Mouse (Mus musculus): ENCODE data around the gene Cyp2a4. TPM values are rescaled to one million over a fixed set of nuclear protein-coding genes. Genes with fewer than 3 reads are reported as not detected.
"Not testable (repeated sequence)": the region's sequence is repeated elsewhere in the genome, so short reads cannot be mapped to it uniquely, and the experiment has no call there.

Cyp2a4 gene
- polyA plus RNA-seq (2012; rRNA removed) = 0.66 TPM in 1 of 2 replicates, not detected in the other

- H3K27ac ChIP-seq (ENCODE audit: control insufficient read depth, insufficient read depth, low read length); H3K36me3 ChIP-seq (ENCODE audit: control insufficient read depth, insufficient read depth, low read length); DNase-seq; H3K4me3 ChIP-seq (ENCODE audit: control insufficient read depth, insufficient read depth, low read length); H3K27me3 ChIP-seq (ENCODE audit: control insufficient read depth, insufficient read depth, low read length); H3K4me1 ChIP-seq (replicated peaks; ENCODE audit: control insufficient read depth, insufficient read depth, low read length): not testable (repeated sequence)
- 57% methylated on average over 2 of the region's 2 CpGs for WGBS
These were observed at the start of gene Cyp2a4 for GRCm38 (mm10) chr7:26306926-26307325. Gene Cyp2a4, plus strand, starts transcription at chr7:26307169.

GRCm38 (mm10) chr7:26260034-26260433 is 46.9 kb upstream of the Cyp2a4 start, which contains the start of gene Vmn1r184:
Gene Vmn1r184, plus strand, starts transcription at chr7:26260334.
- H3K27ac ChIP-seq (ENCODE audit: control insufficient read depth, insufficient read depth, low read length); H3K27me3 ChIP-seq (ENCODE audit: control insufficient read depth, insufficient read depth, low read length); H3K36me3 ChIP-seq (ENCODE audit: control insufficient read depth, insufficient read depth, low read length); H3K4me1 ChIP-seq (replicated peaks; ENCODE audit: control insufficient read depth, insufficient read depth, low read length); DNase-seq; H3K4me3 ChIP-seq (ENCODE audit: control insufficient read depth, insufficient read depth, low read length): not testable (repeated sequence)
- 90% methylated on average over 1 of the region's 1 CpGs for WGBS

GRCm38 (mm10) chr7:26303429-26304166 is 3.4 kb upstream of the Cyp2a4 start:
- H3K27me3 ChIP-seq (ENCODE audit: control insufficient read depth, insufficient read depth, low read length); H3K4me3 ChIP-seq (ENCODE audit: control insufficient read depth, insufficient read depth, low read length); H3K36me3 ChIP-seq (ENCODE audit: control insufficient read depth, insufficient read depth, low read length); H3K27ac ChIP-seq (ENCODE audit: control insufficient read depth, insufficient read depth, low read length); DNase-seq; H3K4me1 ChIP-seq (replicated peaks; ENCODE audit: control insufficient read depth, insufficient read depth, low read length): not testable (repeated sequence)
- WGBS = 88% methylated on average over 8 of the region's 8 CpGs

- not testable (repeated sequence) for H3K4me1 ChIP-seq (replicated peaks; ENCODE audit: control insufficient read depth, insufficient read depth, low read length); DNase-seq; H3K27me3 ChIP-seq (ENCODE audit: control insufficient read depth, insufficient read depth, low read length); H3K36me3 ChIP-seq (ENCODE audit: control insufficient read depth, insufficient read depth, low read length); H3K4me3 ChIP-seq (ENCODE audit: control insufficient read depth, insufficient read depth, low read length); H3K27ac ChIP-seq (ENCODE audit: control insufficient read depth, insufficient read depth, low read length)
- WGBS = 90% methylated on average over 4 of the region's 4 CpGs
These were observed 4.8 kb downstream of the Cyp2a4 start for GRCm38 (mm10) chr7:26311786-26312185.

GRCm38 (mm10) chr7:26315194-26315593 is 8.2 kb downstream of the Cyp2a4 start:
- 86% methylated on average over 2 of the region's 2 CpGs for WGBS
- DNase-seq; H3K4me1 ChIP-seq (replicated peaks; ENCODE audit: control insufficient read depth, insufficient read depth, low read length); H3K27ac ChIP-seq (ENCODE audit: control insufficient read depth, insufficient read depth, low read length); H3K27me3 ChIP-seq (ENCODE audit: control insufficient read depth, insufficient read depth, low read length); H3K36me3 ChIP-seq (ENCODE audit: control insufficient read depth, insufficient read depth, low read length); H3K4me3 ChIP-seq (ENCODE audit: control insufficient read depth, insufficient read depth, low read length): not testable (repeated sequence)

GRCm38 (mm10) chr7:26315809-26316208 is 8.8 kb downstream of the Cyp2a4 start:
- not testable (repeated sequence) for H3K27ac ChIP-seq (ENCODE audit: control insufficient read depth, insufficient read depth, low read length); DNase-seq; H3K36me3 ChIP-seq (ENCODE audit: control insufficient read depth, insufficient read depth, low read length); H3K4me1 ChIP-seq (replicated peaks; ENCODE audit: control insufficient read depth, insufficient read depth, low read length); H3K4me3 ChIP-seq (ENCODE audit: control insufficient read depth, insufficient read depth, low read length); H3K27me3 ChIP-seq (ENCODE audit: control insufficient read depth, insufficient read depth, low read length)
- 83% methylated on average over 4 of the region's 4 CpGs for WGBS

- H3K36me3 ChIP-seq (ENCODE audit: control insufficient read depth, insufficient read depth, low read length); H3K27me3 ChIP-seq (ENCODE audit: control insufficient read depth, insufficient read depth, low read length); H3K4me1 ChIP-seq (replicated peaks; ENCODE audit: control insufficient read depth, insufficient read depth, low read length); DNase-seq; H3K4me3 ChIP-seq (ENCODE audit: control insufficient read depth, insufficient read depth, low read length); H3K27ac ChIP-seq (ENCODE audit: control insufficient read depth, insufficient read depth, low read length): not testable (repeated sequence)
- 67% methylated on average over 3 of the region's 3 CpGs for WGBS
These were observed 13.4 kb downstream of the Cyp2a4 start for GRCm38 (mm10) chr7:26320361-26320760.

- not testable (repeated sequence) for H3K27ac ChIP-seq (ENCODE audit: control insufficient read depth, insufficient read depth, low read length); H3K4me1 ChIP-seq (replicated peaks; ENCODE audit: control insufficient read depth, insufficient read depth, low read length)
These were observed 43.2 kb downstream of the Cyp2a4 start for GRCm38 (mm10) chr7:26350177-26350576.

GRCm38 (mm10) chr7:26352258-26352657 is 45.3 kb downstream of the Cyp2a4 start:
- H3K27me3 ChIP-seq (ENCODE audit: control insufficient read depth, insufficient read depth, low read length); H3K4me3 ChIP-seq (ENCODE audit: control insufficient read depth, insufficient read depth, low read length); DNase-seq; H3K4me1 ChIP-seq (replicated peaks; ENCODE audit: control insufficient read depth, insufficient read depth, low read length); H3K36me3 ChIP-seq (ENCODE audit: control insufficient read depth, insufficient read depth, low read length); H3K27ac ChIP-seq (ENCODE audit: control insufficient read depth, insufficient read depth, low read length): not testable (repeated sequence)
- WGBS = 79% methylated on average over 2 of the region's 3 CpGs

More at GRCm38 (mm10) chr7:26350177-26350576, 43.2 kb downstream of the Cyp2a4 start:
- not testable (repeated sequence) for H3K36me3 ChIP-seq (ENCODE audit: control insufficient read depth, insufficient read depth, low read length); DNase-seq; H3K27me3 ChIP-seq (ENCODE audit: control insufficient read depth, insufficient read depth, low read length); H3K4me3 ChIP-seq (ENCODE audit: control insufficient read depth, insufficient read depth, low read length)

- H3K4me1 ChIP-seq (replicated peaks; ENCODE audit: control insufficient read depth, insufficient read depth, low read length); H3K4me3 ChIP-seq (ENCODE audit: control insufficient read depth, insufficient read depth, low read length); H3K36me3 ChIP-seq (ENCODE audit: control insufficient read depth, insufficient read depth, low read length); H3K27me3 ChIP-seq (ENCODE audit: control insufficient read depth, insufficient read depth, low read length); DNase-seq; H3K27ac ChIP-seq (ENCODE audit: control insufficient read depth, insufficient read depth, low read length): not testable (repeated sequence)
- 94% methylated on average over 6 of the region's 6 CpGs for WGBS
These were observed 49.8 kb downstream of the Cyp2a4 start for GRCm38 (mm10) chr7:26356719-26357118.
